Mouse (Mus musculus) brain, embryonic 18.5 days (tissue): ENCODE measurements at regions not wholly inside any gene's neighbourhood (a gene's known extent, or its start where the extent isn't known, plus 50 kb on each side); places are given as distances from the start of the nearest gene placed in this dataset.
"Not testable (repeated sequence)": the region's sequence is repeated elsewhere in the genome, so short reads cannot be mapped to it uniquely, and the experiment has no call there.

ENCODE experiments used
- DNase-seq: peaks from one replicate; pipeline ENCODE4 v3.0.0-alpha.2; 2012; ENCODE audit warnings: low read depth, low spot score

GRCm38 (mm10) chr13:79765437-79765838 lies 1117.7 kb upstream of the Arrdc3 start:
- DNase-seq = no peak

DNA sequence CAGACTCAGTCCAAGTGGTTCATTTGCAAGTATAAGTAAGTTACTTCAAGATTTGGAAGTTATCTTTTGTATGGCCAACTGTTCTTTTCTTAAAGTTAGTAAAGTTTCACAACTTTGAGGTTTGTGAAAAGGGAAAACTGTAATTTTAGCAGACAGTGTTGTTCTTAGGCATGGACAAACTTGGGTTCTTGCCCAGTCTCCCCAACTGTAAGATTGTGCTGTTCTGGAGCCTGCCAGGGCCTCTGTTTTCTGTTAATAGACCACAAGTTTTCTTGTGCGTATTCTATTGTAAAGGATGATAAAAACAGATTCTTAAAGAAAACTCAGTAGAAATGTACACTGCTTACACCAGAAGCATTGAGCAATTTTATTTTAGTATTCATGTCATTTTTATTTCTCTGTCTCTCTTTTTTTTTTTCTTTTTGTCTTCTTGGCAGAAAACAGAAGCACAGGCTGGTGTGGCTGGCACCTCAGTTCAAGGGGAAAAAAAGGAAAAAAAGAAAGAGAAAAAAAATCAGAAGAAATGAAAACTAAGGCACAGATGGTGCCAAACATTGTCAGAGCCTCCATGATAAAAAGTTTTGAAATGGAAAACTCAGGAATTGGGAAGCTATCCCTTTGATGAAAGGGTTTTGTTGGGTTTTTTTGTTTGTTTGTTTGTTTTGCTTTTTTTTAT lies 1098.1 kb upstream of the Arrdc3 start:
- DNase-seq = peak; percentile 80

- no peak for DNase-seq
Observed at GRCm38 (mm10) chr13:79801591-79801990, 1081.6 kb upstream of the Arrdc3 start.

- no peak for DNase-seq
Observed at GRCm38 (mm10) chr13:79835592-79835991, 1047.6 kb upstream of the Arrdc3 start.

DNA sequence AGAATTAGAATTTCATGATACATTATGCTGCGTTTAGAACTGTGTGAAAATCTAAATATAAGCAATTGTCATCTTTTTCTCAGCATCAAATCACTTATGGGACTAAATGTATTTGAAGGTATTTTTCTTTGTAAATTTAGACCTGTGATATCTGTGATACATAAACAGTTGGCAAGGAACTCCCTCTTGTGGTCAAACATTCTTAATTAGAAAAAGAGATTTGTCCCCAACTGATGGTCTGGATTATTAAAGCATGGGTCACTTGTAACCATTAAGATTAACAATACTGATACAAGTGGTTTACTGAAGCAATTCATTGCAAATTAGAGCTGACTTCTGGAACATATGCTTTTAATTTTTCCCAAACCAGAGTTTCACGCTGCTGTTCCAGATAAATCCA lies 1038.4 kb upstream of the Arrdc3 start:
- DNase-seq = no peak

- DNase-seq = not testable (repeated sequence)
Observed at GRCm38 (mm10) chr13:79867501-79867900, 1015.7 kb upstream of the Arrdc3 start.

- no peak for DNase-seq
Observed at GRCm38 (mm10) chr13:79868481-79869225, 1014.5 kb upstream of the Arrdc3 start.

GRCm38 (mm10) chr13:79880136-79880535 lies 1003.0 kb upstream of the Arrdc3 start:
- no peak for DNase-seq

GRCm38 (mm10) chr13:79885959-79886358 lies 997.2 kb upstream of the Arrdc3 start:
- no peak for DNase-seq

DNA sequence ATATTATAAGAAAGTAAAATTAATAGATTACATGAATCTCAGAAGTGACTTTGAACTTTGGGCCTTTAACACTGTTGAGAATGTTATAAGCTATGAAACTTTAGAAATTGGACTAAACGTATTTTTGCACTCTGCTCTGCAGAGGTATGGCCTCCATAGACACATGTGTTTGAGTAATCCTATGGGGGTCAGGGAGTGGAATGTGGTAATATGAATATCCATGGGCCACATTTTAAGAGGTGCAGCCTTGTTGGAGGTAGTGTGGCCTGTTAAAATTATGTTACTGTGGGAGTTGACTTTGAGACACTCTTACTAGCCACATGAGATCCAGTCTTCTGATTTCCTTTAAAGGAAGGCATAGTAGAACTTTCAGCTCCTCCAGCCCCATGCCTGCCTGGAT lies 996.8 kb upstream of the Arrdc3 start:
- DNase-seq = no peak
